Mouse (Mus musculus): Measurements from ENCODE around the gene Gorasp1.

DNA sequence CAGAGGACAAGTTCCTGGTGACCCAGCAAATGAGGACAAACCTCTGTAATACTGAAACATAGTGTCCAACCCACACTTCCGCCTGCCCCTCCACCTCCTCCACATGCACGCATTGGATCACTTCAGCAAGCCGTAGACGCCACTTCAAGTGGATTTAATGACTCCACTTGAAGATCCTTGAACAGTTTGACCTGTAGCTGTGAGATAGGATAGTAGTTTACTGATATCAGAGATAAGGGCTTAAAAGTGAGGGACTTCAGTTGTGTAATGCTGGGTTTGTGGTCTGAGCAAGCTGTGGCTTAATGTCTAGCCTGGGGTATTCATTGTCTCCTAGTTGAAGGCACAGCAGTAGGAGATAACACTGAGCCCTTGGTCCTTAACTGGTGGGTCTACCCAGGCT is 13.9 kb downstream of the Gorasp1 start:
- TF ChIP-seq CTCF (IDR thresholded peaks at IDR 0.05; ENCODE audit: low read depth, low read length) (no peak), POLR2AphosphoS5 (IDR thresholded peaks at IDR 0.05; ENCODE audit: insufficient replicate concordance, low read depth, low read length) (no peak), GATA1 (IDR thresholded peaks at IDR 0.05; ENCODE audit: borderline replicate concordance, low read length) (no peak)
